Mouse (Mus musculus) heart, embryonic 15.5 days (tissue): ENCODE measurements at regions not wholly inside any gene's neighbourhood (a gene's known extent, or its start where the extent isn't known, plus 50 kb on each side); places are given as distances from the start of the nearest gene placed in this dataset.

ENCODE experiments used
- ATAC-seq: fragments of 200-750 bp; cut with Nextera tagmentation; replicated peaks from 2 replicates; pipeline ENCODE4 v1.8.0; 2017; ENCODE audit warnings: low read depth, moderate TSS enrichment; ENCODE audit not compliant: insufficient number of reproducible peaks, insufficient read depth, low FRiP score
- H3K27ac ChIP-seq: fragments of 300-500 bp; sonication (generic); 2 replicates; pipeline ENCODE4 v1.5.1; 2015; ENCODE audit warnings: mild to moderate bottlenecking, inconsistent platforms
- H3K27me3 ChIP-seq: fragments of 300-500 bp; sonication (generic); 2 replicates; pipeline ENCODE4 v1.6.1; 2015; ENCODE audit warnings: inconsistent platforms
- H3K36me3 ChIP-seq: fragments of 300-500 bp; sonication (generic); 2 replicates; pipeline ENCODE4 v1.6.1; 2015; ENCODE audit warnings: mild to moderate bottlenecking, inconsistent platforms
- H3K4me1 ChIP-seq: fragments of 300-500 bp; sonication (generic); replicated peaks from 2 replicates; pipeline ENCODE4 v1.6.1; 2015; ENCODE audit warnings: inconsistent platforms
- H3K4me2 ChIP-seq: fragments of 300-500 bp; sonication (generic); 2 replicates; pipeline ENCODE4 v1.6.1; 2015; ENCODE audit warnings: inconsistent platforms, mild to moderate bottlenecking, moderate library complexity
- H3K4me3 ChIP-seq: fragments of 300-500 bp; sonication (generic); 2 replicates; pipeline ENCODE4 v1.5.1; 2015; ENCODE audit warnings: mild to moderate bottlenecking, inconsistent platforms
- H3K9ac ChIP-seq: fragments of 300-500 bp; sonication (generic); 2 replicates; pipeline ENCODE4 v1.6.1; 2015; ENCODE audit warnings: mild to moderate bottlenecking, inconsistent platforms
- H3K9me3 ChIP-seq: fragments of 300-500 bp; sonication (generic); replicated peaks from 2 replicates; pipeline ENCODE4 v1.6.1; 2016; ENCODE audit warnings: inconsistent platforms
- WGBS: fragments of 180-500 bp; shearing (Covaris S2); methylation state at CpG from one replicate; pipeline ENCODE4 v1.1.7; 2015; ENCODE audit warnings: mixed read lengths; 5-methylcytosine and 5-hydroxymethylcytosine counted together

GRCm38 (mm10) chr12:9996455-9997189 lies 373.2 kb upstream of the Nt5c1b start:
- no peak overlapping the region for H3K27ac ChIP-seq
- WGBS = 59% methylated on average over 5 of the region's 5 CpGs

GRCm38 (mm10) chr12:9997190-9997561 lies 372.6 kb upstream of the Nt5c1b start:
- no peaks in the 10 kb centered on the region for H3K36me3 ChIP-seq
- H3K4me1 ChIP-seq = no peaks in the 10 kb centered on the region
- ATAC-seq = no peak
- WGBS = 65% methylated on average over 9 of the region's 9 CpGs
- no peak overlapping the region for H3K27ac ChIP-seq
- H3K4me2 ChIP-seq = no peak overlapping the region
- H3K4me3 ChIP-seq = no peak overlapping the region
- no peaks in the 10 kb centered on the region for H3K9me3 ChIP-seq
- H3K27me3 ChIP-seq = no peaks in the 10 kb centered on the region
- no peak overlapping the region for H3K9ac ChIP-seq

More at GRCm38 (mm10) chr12:9996455-9997189, 373.2 kb upstream of the Nt5c1b start:
- Histone ChIP-seq H3K36me3 (no peaks in the 10 kb centered on the region), H3K4me3 (no peak overlapping the region), H3K4me1 (no peaks in the 10 kb centered on the region), H3K4me2 (no peak overlapping the region), H3K9me3 (no peaks in the 10 kb centered on the region), H3K9ac (no peak overlapping the region), H3K27me3 (no peaks in the 10 kb centered on the region)
- no peak for ATAC-seq

GRCm38 (mm10) chr12:9997571-9997970 lies 372.2 kb upstream of the Nt5c1b start:
- no peaks in the 10 kb centered on the region for H3K36me3 ChIP-seq
- H3K4me2 ChIP-seq = no peak overlapping the region
- H3K9ac ChIP-seq = no peak overlapping the region
- H3K27ac ChIP-seq = no peak overlapping the region
- H3K4me1 ChIP-seq = no peaks in the 10 kb centered on the region
- H3K4me3 ChIP-seq = no peak overlapping the region
- no peak for ATAC-seq
- 67% methylated on average over 3 of the region's 3 CpGs for WGBS
- no peaks in the 10 kb centered on the region for H3K9me3 ChIP-seq
- no peaks in the 10 kb centered on the region for H3K27me3 ChIP-seq

GRCm38 (mm10) chr12:9999933-10000332 lies 369.8 kb upstream of the Nt5c1b start:
- Histone ChIP-seq H3K4me1 (no peaks in the 10 kb centered on the region), H3K9me3 (no peaks in the 10 kb centered on the region), H3K4me3 (no peak overlapping the region), H3K36me3 (no peaks in the 10 kb centered on the region), H3K27ac (no peak overlapping the region), H3K27me3 (no peaks in the 10 kb centered on the region), H3K4me2 (no peak overlapping the region), H3K9ac (no peak overlapping the region)
- ATAC-seq = no peak
- WGBS = 69% methylated on average over 6 of the region's 6 CpGs

- 71% methylated on average over 3 of the region's 3 CpGs for WGBS
- no peak for ATAC-seq
- H3K36me3 ChIP-seq = no peaks in the 10 kb centered on the region
- H3K4me1 ChIP-seq = no peaks in the 10 kb centered on the region
- no peaks in the 10 kb centered on the region for H3K27me3 ChIP-seq
- no peak overlapping the region for H3K27ac ChIP-seq
- no peak overlapping the region for H3K4me3 ChIP-seq
- H3K9me3 ChIP-seq = no peaks in the 10 kb centered on the region
- no peak overlapping the region for H3K4me2 ChIP-seq
- no peak overlapping the region for H3K9ac ChIP-seq
Measured at GRCm38 (mm10) chr12:10008473-10008872, 361.3 kb upstream of the Nt5c1b start.

- Histone ChIP-seq H3K27ac (no peak overlapping the region), H3K27me3 (no peaks in the 10 kb centered on the region), H3K4me3 (no peak overlapping the region), H3K9me3 (no peaks in the 10 kb centered on the region), H3K4me1 (no peaks in the 10 kb centered on the region), H3K4me2 (no peak overlapping the region), H3K9ac (no peak overlapping the region), H3K36me3 (no peaks in the 10 kb centered on the region)
- 66% methylated on average over 15 of the region's 15 CpGs for WGBS
- ATAC-seq = no peak
Measured at GRCm38 (mm10) chr12:10016710-10017581, 352.8 kb upstream of the Nt5c1b start.

- no peak overlapping the region for H3K27ac ChIP-seq
- 61% methylated on average over 8 of the region's 8 CpGs for WGBS
- no peak overlapping the region for H3K4me3 ChIP-seq
- no peak overlapping the region for H3K4me2 ChIP-seq
- no peaks in the 10 kb centered on the region for H3K9me3 ChIP-seq
- H3K9ac ChIP-seq = no peak overlapping the region
- no peaks in the 10 kb centered on the region for H3K4me1 ChIP-seq
- no peaks in the 10 kb centered on the region for H3K27me3 ChIP-seq
- ATAC-seq = no peak
- no peaks in the 10 kb centered on the region for H3K36me3 ChIP-seq
Measured at GRCm38 (mm10) chr12:10035479-10035878, 334.3 kb upstream of the Nt5c1b start.

GRCm38 (mm10) chr12:10062006-10062514 lies 307.7 kb upstream of the Nt5c1b start:
- Histone ChIP-seq H3K36me3 (no peaks in the 10 kb centered on the region), H3K4me1 (no peaks in the 10 kb centered on the region), H3K27me3 (no peaks in the 10 kb centered on the region), H3K27ac (no peak overlapping the region), H3K9me3 (no peaks in the 10 kb centered on the region), H3K4me2 (no peak overlapping the region), H3K9ac (no peak overlapping the region), H3K4me3 (no peak overlapping the region)
- no peak for ATAC-seq
- 43% methylated on average over 1 of the region's 1 CpGs for WGBS

GRCm38 (mm10) chr12:10078341-10078740 lies 291.4 kb upstream of the Nt5c1b start:
- Histone ChIP-seq H3K36me3 (no peaks in the 10 kb centered on the region), H3K27me3 (no peaks in the 10 kb centered on the region), H3K4me1 (peaks cover 6% of the 10 kb centered on the region), H3K4me3 (no peak overlapping the region), H3K9me3 (no peaks in the 10 kb centered on the region), H3K4me2 (no peak overlapping the region), H3K27ac (no peak overlapping the region), H3K9ac (no peak overlapping the region)
- no peak for ATAC-seq
- 43% methylated on average over 5 of the region's 5 CpGs for WGBS

GRCm38 (mm10) chr12:10079482-10079881 lies 290.3 kb upstream of the Nt5c1b start:
- Histone ChIP-seq H3K4me2 (peak overlapping the region; percentile 8), H3K27ac (0 out of 2 replicates have a peak overlapping the region, but pooled peaks have one; percentile 2), H3K9me3 (no peaks in the 10 kb centered on the region), H3K4me3 (no peak overlapping the region), H3K9ac (no peak overlapping the region), H3K27me3 (no peaks in the 10 kb centered on the region), H3K36me3 (no peaks in the 10 kb centered on the region), H3K4me1 (peaks cover 6% of the 10 kb centered on the region)
- no peak for ATAC-seq
- WGBS = 24% methylated on average over 9 of the region's 9 CpGs

- Histone ChIP-seq H3K27ac (no peak overlapping the region), H3K4me1 (no peaks in the 10 kb centered on the region), H3K27me3 (no peaks in the 10 kb centered on the region), H3K4me3 (no peak overlapping the region), H3K4me2 (no peak overlapping the region), H3K9ac (no peak overlapping the region), H3K9me3 (no peaks in the 10 kb centered on the region), H3K36me3 (no peaks in the 10 kb centered on the region)
- 42% methylated on average over 1 of the region's 1 CpGs for WGBS
- ATAC-seq = no peak
Measured at GRCm38 (mm10) chr12:10112874-10113453, 256.8 kb upstream of the Nt5c1b start.
